Mouse (Mus musculus): ENCODE results near the gene Olfr247. TPM values are rescaled to one million over a fixed set of nuclear protein-coding genes. Genes with fewer than 3 reads are reported as not detected.
"Not testable (repeated sequence)": the region's sequence is repeated elsewhere in the genome, so short reads cannot be mapped to it uniquely, and the experiment has no call there.

Gene Olfr247
- polyA plus RNA-seq (2012; rRNA removed), result not detected in 2 replicates
- not detected in 2 replicates for polyA plus RNA-seq (2014; fragmentation: Nextera tagmentation; extraction: Ambion mirVana)

- not testable (repeated sequence) for H3K27me3 ChIP-seq (ENCODE audit: control insufficient read depth, insufficient read depth, low read length); ATAC-seq (ENCODE audit: insufficient read depth); H3K9ac ChIP-seq (replicated peaks); H3K9me3 ChIP-seq (ENCODE audit: control insufficient read depth, low read length); H3K4me3 ChIP-seq (ENCODE audit: insufficient read depth in 1 of 2, low read depth in 2 of 2, low read length in 2 of 2); H3K36me3 ChIP-seq (replicated peaks; ENCODE audit: control insufficient read depth, insufficient read depth, low read depth); H3K27ac ChIP-seq; H3K4me2 ChIP-seq (ENCODE audit: low read depth); DNase-seq (ENCODE audit: low read depth in 3 of 3, low spot score in 3 of 3); H3K4me1 ChIP-seq (replicated peaks; ENCODE audit: control insufficient read depth in 2 of 2, insufficient read depth in 2 of 2, low read length in 1 of 2)
- no CpG with 5 or more reads among the region's 2 CpGs for WGBS (ENCODE audit: insufficient replicate concordance)
Observed at GRCm38 (mm10) chr10:129976040-129976439, at the start of gene Olfr247. Gene Olfr247, minus strand, starts transcription at chr10:129976140.

DNA sequence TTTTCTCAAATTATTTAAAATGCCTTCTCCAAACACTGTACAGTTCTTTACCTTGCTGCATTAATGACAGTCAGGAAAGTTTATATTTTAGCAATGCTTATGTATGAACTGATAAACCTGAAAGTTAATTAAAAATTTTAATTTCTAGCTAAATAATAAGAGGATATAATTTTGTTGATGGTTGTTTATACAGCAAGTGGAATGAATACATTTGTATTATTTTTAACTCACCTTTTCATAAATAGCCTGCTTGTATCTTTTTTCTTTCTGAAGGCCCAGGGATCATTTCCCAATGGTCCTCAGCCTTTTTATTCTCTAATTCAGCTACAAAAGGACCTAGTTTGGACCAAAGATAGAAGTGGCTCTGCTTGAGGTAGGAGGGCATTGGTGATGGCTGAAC is 36.4 kb upstream of the Olfr247 start, which contains the start of gene Olfr820:
TSS of gene Olfr820 (plus strand) at position 301 of the 400 bp plus-strand sequence.
- ATAC-seq (ENCODE audit: insufficient read depth) (no peak), DNase-seq (ENCODE audit: low read depth in 3 of 3, low spot score in 3 of 3) (no peak)
- Histone ChIP-seq H3K9me3 (ENCODE audit: control insufficient read depth, low read length) (no peaks in the 10 kb centered on the region), H3K4me3 (ENCODE audit: insufficient read depth in 1 of 2, low read depth in 2 of 2, low read length in 2 of 2) (no peak within 1 kb of the TSS), H3K4me2 (ENCODE audit: low read depth) (no peak within 1 kb of the TSS), H3K36me3 (replicated peaks; ENCODE audit: control insufficient read depth, insufficient read depth, low read depth) (no peaks in the 10 kb centered on the region), H3K27me3 (ENCODE audit: control insufficient read depth, insufficient read depth, low read length) (no peaks in the 10 kb centered on the region), H3K9ac (replicated peaks) (no peak within 1 kb of the TSS), H3K27ac (no peak within 1 kb of the TSS), H3K4me1 (replicated peaks; ENCODE audit: control insufficient read depth in 2 of 2, insufficient read depth in 2 of 2, low read length in 1 of 2) (no peaks in the 10 kb centered on the region)
- TF ChIP-seq EP300 (IDR thresholded peaks at IDR 0.05; ENCODE audit: low read depth), result no peak
- TF ChIP-seq CTCF (IDR thresholded peaks at IDR 0.05; ENCODE audit: low read depth), result no peak

DNA sequence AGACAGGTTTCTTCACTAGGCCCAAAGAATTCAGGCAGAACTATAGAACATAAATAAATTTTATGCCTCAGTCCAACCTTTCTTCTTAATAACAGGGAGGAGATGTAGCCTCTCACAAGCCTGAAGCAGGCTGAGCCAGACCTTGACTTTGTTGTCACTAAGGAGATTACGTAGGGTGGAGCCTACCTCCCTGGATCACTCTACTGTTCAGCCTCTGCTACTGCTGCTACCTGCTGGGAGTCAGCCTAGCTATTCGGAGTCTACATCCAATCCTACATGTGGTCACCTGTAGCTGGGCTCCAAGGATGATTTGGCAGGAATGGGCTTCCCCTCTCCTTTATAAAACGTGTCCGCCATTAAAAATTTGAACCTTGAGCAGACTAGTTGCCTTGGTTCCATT is 29.4 kb upstream of the Olfr247 start:
- H3K9me3 ChIP-seq (ENCODE audit: control insufficient read depth, low read length); H3K4me2 ChIP-seq (ENCODE audit: low read depth); H3K36me3 ChIP-seq (replicated peaks; ENCODE audit: control insufficient read depth, insufficient read depth, low read depth); H3K27ac ChIP-seq; H3K4me3 ChIP-seq (ENCODE audit: insufficient read depth in 1 of 2, low read depth in 2 of 2, low read length in 2 of 2); H3K4me1 ChIP-seq (replicated peaks; ENCODE audit: control insufficient read depth in 2 of 2, insufficient read depth in 2 of 2, low read length in 1 of 2); H3K27me3 ChIP-seq (ENCODE audit: control insufficient read depth, insufficient read depth, low read length); H3K9ac ChIP-seq (replicated peaks); ATAC-seq (ENCODE audit: insufficient read depth); DNase-seq (ENCODE audit: low read depth in 3 of 3, low spot score in 3 of 3): not testable (repeated sequence)
- 63% methylated on average over 4 of the region's 4 CpGs for WGBS (ENCODE audit: insufficient replicate concordance)

GRCm38 (mm10) chr10:130004104-130004503 is 28.2 kb upstream of the Olfr247 start:
- H3K36me3 ChIP-seq (replicated peaks; ENCODE audit: control insufficient read depth, insufficient read depth, low read depth); H3K4me2 ChIP-seq (ENCODE audit: low read depth); DNase-seq (ENCODE audit: low read depth in 3 of 3, low spot score in 3 of 3); H3K27ac ChIP-seq; H3K9me3 ChIP-seq (ENCODE audit: control insufficient read depth, low read length); H3K4me1 ChIP-seq (replicated peaks; ENCODE audit: control insufficient read depth in 2 of 2, insufficient read depth in 2 of 2, low read length in 1 of 2); H3K9ac ChIP-seq (replicated peaks); H3K27me3 ChIP-seq (ENCODE audit: control insufficient read depth, insufficient read depth, low read length); H3K4me3 ChIP-seq (ENCODE audit: insufficient read depth in 1 of 2, low read depth in 2 of 2, low read length in 2 of 2); ATAC-seq (ENCODE audit: insufficient read depth): not testable (repeated sequence)
- 61% methylated on average over 4 of the region's 4 CpGs for WGBS (ENCODE audit: insufficient replicate concordance)

GRCm38 (mm10) chr10:129984962-129985361 is 9.0 kb upstream of the Olfr247 start, which contains the start of gene Gm10310:
Gene Gm10310, minus strand, starts transcription at chr10:129985062.
- H3K9ac ChIP-seq (replicated peaks); H3K27me3 ChIP-seq (ENCODE audit: control insufficient read depth, insufficient read depth, low read length); ATAC-seq (ENCODE audit: insufficient read depth); H3K9me3 ChIP-seq (ENCODE audit: control insufficient read depth, low read length); DNase-seq (ENCODE audit: low read depth in 3 of 3, low spot score in 3 of 3); H3K27ac ChIP-seq; H3K4me3 ChIP-seq (ENCODE audit: insufficient read depth in 1 of 2, low read depth in 2 of 2, low read length in 2 of 2); H3K36me3 ChIP-seq (replicated peaks; ENCODE audit: control insufficient read depth, insufficient read depth, low read depth); H3K4me2 ChIP-seq (ENCODE audit: low read depth); H3K4me1 ChIP-seq (replicated peaks; ENCODE audit: control insufficient read depth in 2 of 2, insufficient read depth in 2 of 2, low read length in 1 of 2): not testable (repeated sequence)
- WGBS (ENCODE audit: insufficient replicate concordance), result no CpG with 5 or more reads among the region's 1 CpGs

DNA sequence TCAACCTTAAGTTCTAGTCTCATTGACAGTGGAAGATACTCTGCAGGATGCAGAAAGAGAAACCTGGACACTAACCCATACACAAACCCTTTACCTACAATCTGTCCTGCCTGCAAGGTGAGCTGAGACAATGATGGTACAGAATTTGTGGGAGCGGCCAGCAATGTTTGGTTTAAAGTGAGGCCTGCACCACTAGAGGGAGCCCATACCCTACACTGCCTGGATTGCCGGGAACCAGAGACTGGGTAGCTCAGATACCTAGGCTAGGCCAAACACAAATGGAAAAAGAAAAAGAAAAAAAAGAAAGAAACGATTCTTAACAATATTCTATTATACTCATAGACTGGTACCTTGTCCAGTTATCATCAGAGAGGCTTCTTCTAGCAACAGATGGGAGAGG is 5.9 kb upstream of the Olfr247 start:
- H3K27me3 ChIP-seq (ENCODE audit: control insufficient read depth, insufficient read depth, low read length); H3K9me3 ChIP-seq (ENCODE audit: control insufficient read depth, low read length); H3K27ac ChIP-seq; H3K9ac ChIP-seq (replicated peaks); H3K4me2 ChIP-seq (ENCODE audit: low read depth); H3K4me1 ChIP-seq (replicated peaks; ENCODE audit: control insufficient read depth in 2 of 2, insufficient read depth in 2 of 2, low read length in 1 of 2); H3K4me3 ChIP-seq (ENCODE audit: insufficient read depth in 1 of 2, low read depth in 2 of 2, low read length in 2 of 2); DNase-seq (ENCODE audit: low read depth in 3 of 3, low spot score in 3 of 3); ATAC-seq (ENCODE audit: insufficient read depth); H3K36me3 ChIP-seq (replicated peaks; ENCODE audit: control insufficient read depth, insufficient read depth, low read depth): not testable (repeated sequence)
- no CpG with 5 or more reads among the region's 3 CpGs for WGBS (ENCODE audit: insufficient replicate concordance)

GRCm38 (mm10) chr10:129972994-129973393 is 2.9 kb downstream of the Olfr247 start:
- DNase-seq (ENCODE audit: low read depth in 3 of 3, low spot score in 3 of 3); ATAC-seq (ENCODE audit: insufficient read depth); H3K27me3 ChIP-seq (ENCODE audit: control insufficient read depth, insufficient read depth, low read length); H3K9ac ChIP-seq (replicated peaks); H3K27ac ChIP-seq; H3K4me1 ChIP-seq (replicated peaks; ENCODE audit: control insufficient read depth in 2 of 2, insufficient read depth in 2 of 2, low read length in 1 of 2); H3K36me3 ChIP-seq (replicated peaks; ENCODE audit: control insufficient read depth, insufficient read depth, low read depth); H3K4me3 ChIP-seq (ENCODE audit: insufficient read depth in 1 of 2, low read depth in 2 of 2, low read length in 2 of 2); H3K4me2 ChIP-seq (ENCODE audit: low read depth); H3K9me3 ChIP-seq (ENCODE audit: control insufficient read depth, low read length): not testable (repeated sequence)
- WGBS (ENCODE audit: insufficient replicate concordance), result no CpG with 5 or more reads among the region's 3 CpGs

DNA sequence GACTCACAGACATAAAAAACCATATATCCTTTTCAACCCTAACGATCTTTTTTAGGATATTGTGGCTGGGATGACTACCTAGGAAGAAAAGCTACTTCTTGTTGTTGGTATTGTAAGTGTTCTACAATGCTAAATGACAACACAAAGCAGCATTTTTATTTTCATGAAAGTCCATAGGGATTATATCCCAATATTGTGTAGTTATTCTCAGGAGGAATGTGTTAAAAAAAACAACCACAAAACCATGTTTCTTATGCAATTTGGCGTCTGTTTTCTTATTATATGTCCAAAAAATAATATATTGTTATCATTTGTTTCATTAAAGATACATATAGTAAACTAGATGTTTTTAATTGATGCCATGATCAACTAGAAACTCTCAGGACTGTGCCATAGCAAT is 8.8 kb downstream of the Olfr247 start, which contains the start of gene Olfr819:
TSS of gene Olfr819 (minus strand) at position 101 of the 400 bp plus-strand sequence.
- 42% methylated on average over 2 of the region's 2 CpGs for WGBS (ENCODE audit: insufficient replicate concordance)

More for the DNA sequence above, 8.8 kb downstream of the Olfr247 start, which contains the start of gene Olfr819:
- not testable (repeated sequence) for H3K9ac ChIP-seq (replicated peaks); H3K9me3 ChIP-seq (ENCODE audit: control insufficient read depth, low read length); H3K4me1 ChIP-seq (replicated peaks; ENCODE audit: control insufficient read depth in 2 of 2, insufficient read depth in 2 of 2, low read length in 1 of 2); H3K27ac ChIP-seq; DNase-seq (ENCODE audit: low read depth in 3 of 3, low spot score in 3 of 3); ATAC-seq (ENCODE audit: insufficient read depth); H3K27me3 ChIP-seq (ENCODE audit: control insufficient read depth, insufficient read depth, low read length); H3K4me2 ChIP-seq (ENCODE audit: low read depth); H3K4me3 ChIP-seq (ENCODE audit: insufficient read depth in 1 of 2, low read depth in 2 of 2, low read length in 2 of 2); H3K36me3 ChIP-seq (replicated peaks; ENCODE audit: control insufficient read depth, insufficient read depth, low read depth)
